Mouse (Mus musculus): ENCODE results near the gene Slc41a3.

DNA sequence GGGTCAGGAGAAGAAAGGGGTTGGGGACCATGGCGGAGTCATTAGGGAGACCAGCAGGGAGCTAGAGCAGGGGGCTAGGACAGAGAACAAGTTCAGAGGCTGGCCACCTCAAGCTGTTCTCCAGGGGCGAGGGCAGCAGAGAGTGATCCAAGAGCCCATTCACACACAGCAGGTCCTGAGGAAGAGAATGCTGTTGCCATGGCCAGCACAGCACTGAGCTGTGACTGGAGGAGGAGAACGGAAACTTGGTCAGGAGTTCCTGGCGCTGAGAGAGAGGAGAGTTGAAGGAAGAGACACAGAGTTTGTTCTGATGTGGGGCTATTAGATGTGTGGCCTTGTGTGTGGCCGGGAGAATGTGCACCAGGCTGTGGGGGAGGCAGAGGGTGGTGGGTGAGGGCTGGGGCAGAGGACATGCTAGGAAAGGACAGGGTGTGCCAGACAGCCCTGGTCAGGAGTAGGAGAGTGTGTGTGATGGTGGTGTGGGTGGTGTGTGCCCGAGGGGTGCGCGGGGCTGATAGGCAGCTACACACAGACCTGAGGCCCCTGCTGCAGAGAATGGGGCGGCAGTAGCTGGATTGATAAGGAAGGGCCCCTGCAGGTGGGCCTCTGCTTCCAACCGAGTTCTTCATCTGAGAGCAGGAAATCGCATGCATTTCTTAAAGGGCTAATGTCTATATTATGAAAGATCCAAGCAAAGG, 18.4 kb downstream of the Slc41a3 start:
- TF ChIP-seq POLR2A (IDR thresholded peaks at IDR 0.05; ENCODE audit: insufficient read depth, low read depth, low read length): no peak
- TF ChIP-seq CTCF (IDR thresholded peaks at IDR 0.05; ENCODE audit: insufficient read depth, low read depth, low read length): no peak

Measured in olfactory bulb, adult 2 months (tissue).